Mouse (Mus musculus): ENCODE data around the gene Raver1. TPM values are rescaled to one million over a fixed set of nuclear protein-coding genes. Genes with fewer than 3 reads are reported as not detected.
A peak's percentile ranks its signal among the peaks of the same experiment; 100 is the strongest.

Gene Raver1
- polyA plus RNA-seq, 1 experiment from 2014 or later, result 41.3 TPM

DNA sequence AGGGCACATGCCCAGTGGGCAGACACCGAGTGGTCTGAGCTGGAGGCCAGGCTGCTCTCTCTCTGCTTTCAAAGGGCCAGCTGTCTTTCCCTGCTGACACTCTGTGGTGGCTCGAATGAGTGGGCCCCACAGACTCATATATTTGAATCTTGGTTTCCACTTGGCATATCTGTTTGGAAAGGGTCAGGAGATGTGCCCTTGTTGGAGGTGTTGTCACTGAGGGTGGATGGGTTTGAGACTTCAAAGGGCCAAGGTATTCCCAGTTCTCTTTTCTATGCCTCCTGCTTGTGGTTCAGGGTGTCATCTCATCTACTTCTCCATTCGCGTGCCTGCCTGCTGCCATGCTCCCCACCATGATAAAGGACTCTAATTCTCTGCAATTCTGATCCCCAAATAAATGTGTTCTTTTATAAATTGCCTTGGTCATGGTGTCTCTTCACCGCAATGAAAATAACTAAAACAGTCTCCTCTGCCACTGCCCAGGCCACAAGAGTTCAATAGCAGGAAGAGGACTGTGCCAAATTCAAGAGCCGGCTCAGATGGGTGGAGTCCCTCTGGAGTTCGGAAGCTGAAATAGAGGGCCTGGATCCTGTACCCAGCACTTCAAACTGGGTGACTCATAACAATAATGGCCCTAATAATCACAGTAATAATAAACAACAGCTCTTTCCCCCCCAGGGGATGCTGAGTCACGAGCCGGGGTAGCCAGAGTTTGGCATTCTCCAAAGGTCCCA is 43.0 kb upstream of the Raver1 start:
- Histone ChIP-seq H3K27ac (peak overlapping the region; percentile 19), H3K4me1 (replicated peaks; ENCODE audit: insufficient read depth, low read length) (0 out of 2 replicates have a peak, but pooled peaks cover 3% of the 10 kb centered on the region), H3K9me3 (replicated peaks; ENCODE audit: low read length) (no peaks in the 10 kb centered on the region), H3K4me2 (ENCODE audit: low read length) (no peak overlapping the region), H3K9ac (ENCODE audit: low read depth, low read length) (no peak overlapping the region), H3K27me3 (ENCODE audit: insufficient read depth, low read length) (no peaks in the 10 kb centered on the region), H3K36me3 (ENCODE audit: insufficient read depth, low read length) (peaks cover 11% of the 10 kb centered on the region), H3K4me3 (replicated peaks; ENCODE audit: low read depth, low read length) (no peak overlapping the region)
- no peak for TF ChIP-seq CTCF (IDR thresholded peaks at IDR 0.05; ENCODE audit: low read depth)
- no peak for ATAC-seq (replicated peaks; ENCODE audit: low FRiP score, low read depth)
- peak; percentile 28 for DNase-seq (ENCODE audit: low spot score)
- 54% methylated on average over 9 of the region's 9 CpGs for WGBS

DNA sequence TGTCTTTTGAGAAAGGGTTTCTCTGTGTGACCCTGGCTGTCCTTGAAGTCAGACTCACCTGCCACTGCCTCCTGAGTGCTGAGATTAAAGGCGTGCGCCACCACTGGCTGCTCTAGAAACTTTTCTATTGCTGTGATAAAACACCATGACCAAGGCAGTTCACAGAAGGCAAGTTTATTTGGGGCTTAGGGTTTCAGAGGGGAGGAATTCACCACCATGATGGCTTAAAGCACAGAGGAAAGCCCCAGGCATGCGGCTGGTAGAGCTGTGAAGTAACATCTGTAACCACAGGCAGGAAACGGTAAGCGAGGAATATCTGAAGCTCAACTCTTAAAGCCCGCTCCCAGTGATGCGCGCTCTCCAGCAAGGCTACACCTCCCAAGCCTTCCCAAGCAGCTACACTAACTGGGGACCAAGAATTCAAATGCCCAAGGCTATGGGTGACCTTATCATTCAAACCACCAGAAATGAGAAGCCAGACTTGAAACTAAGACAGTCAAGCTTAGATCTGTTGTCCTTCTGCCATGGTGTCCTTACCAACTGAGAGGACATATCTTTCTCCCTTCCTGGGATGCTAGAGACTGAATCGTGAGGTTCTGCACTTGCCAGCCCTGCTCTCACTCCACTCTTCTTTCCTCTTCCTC is 41.4 kb upstream of the Raver1 start:
- H3K9ac ChIP-seq (ENCODE audit: low read depth, low read length), result no peak overlapping the region
- H3K36me3 ChIP-seq (ENCODE audit: insufficient read depth, low read length), result no peaks in the 10 kb centered on the region
- H3K27ac ChIP-seq, result no peak overlapping the region
- WGBS, result 74% methylated on average over 9 of the region's 9 CpGs
- H3K9me3 ChIP-seq (replicated peaks; ENCODE audit: low read length), result no peaks in the 10 kb centered on the region
- TF ChIP-seq CTCF (IDR thresholded peaks at IDR 0.05; ENCODE audit: low read depth), result no peak; the same call in 1 of the 2 replicates
- H3K27me3 ChIP-seq (ENCODE audit: insufficient read depth, low read length), result no peaks in the 10 kb centered on the region
- H3K4me2 ChIP-seq (ENCODE audit: low read length), result no peak overlapping the region
- H3K4me3 ChIP-seq (replicated peaks; ENCODE audit: low read depth, low read length), result no peak overlapping the region
- no peak for ATAC-seq (replicated peaks; ENCODE audit: low FRiP score, low read depth)
- 0 out of 2 replicates have a peak, but pooled peaks cover 3% of the 10 kb centered on the region for H3K4me1 ChIP-seq (replicated peaks; ENCODE audit: insufficient read depth, low read length)
- DNase-seq (ENCODE audit: low spot score), result no peak

- peak; percentile 50 for TF ChIP-seq CTCF (IDR thresholded peaks at IDR 0.05; ENCODE audit: low read depth)
Observed at GRCm38 (mm10) chr9:21132102-21132775, 40.4 kb upstream of the Raver1 start.

GRCm38 (mm10) chr9:21131059-21131956 is 39.5 kb upstream of the Raver1 start, which contains the start of gene Tyk2:
Gene Tyk2, minus strand, starts transcription at chr9:21131243.
- peak; percentile 95 for ATAC-seq (replicated peaks; ENCODE audit: low FRiP score, low read depth)
- Histone ChIP-seq H3K9ac (ENCODE audit: low read depth, low read length) (peak within 1 kb of the TSS; percentile 57), H3K4me1 (replicated peaks; ENCODE audit: insufficient read depth, low read length) (0 out of 2 replicates have a peak, but pooled peaks cover 3% of the 10 kb centered on the region), H3K4me3 (replicated peaks; ENCODE audit: low read depth, low read length) (peak within 1 kb of the TSS; percentile 61), H3K36me3 (ENCODE audit: insufficient read depth, low read length) (peaks cover 8% of the 10 kb centered on the region; the same call in 1 of the 2 replicates), H3K27me3 (ENCODE audit: insufficient read depth, low read length) (no peaks in the 10 kb centered on the region), H3K4me2 (ENCODE audit: low read length) (peak within 1 kb of the TSS; percentile 68), H3K27ac (peak within 1 kb of the TSS; percentile 70), H3K9me3 (replicated peaks; ENCODE audit: low read length) (no peaks in the 10 kb centered on the region)
- WGBS, result 6% methylated on average over 37 of the region's 37 CpGs
- DNase-seq (ENCODE audit: low spot score), result peak; percentile 99
- TF ChIP-seq CTCF (IDR thresholded peaks at IDR 0.05; ENCODE audit: low read depth), result 0 out of 2 replicates have a peak, but pooled peaks have one; percentile 11

More at GRCm38 (mm10) chr9:21132102-21132775, 40.4 kb upstream of the Raver1 start:
- Histone ChIP-seq H3K27me3 (ENCODE audit: insufficient read depth, low read length) (no peaks in the 10 kb centered on the region), H3K9ac (ENCODE audit: low read depth, low read length) (no peak overlapping the region), H3K4me1 (replicated peaks; ENCODE audit: insufficient read depth, low read length) (0 out of 2 replicates have a peak, but pooled peaks cover 3% of the 10 kb centered on the region), H3K36me3 (ENCODE audit: insufficient read depth, low read length) (no peaks in the 10 kb centered on the region), H3K9me3 (replicated peaks; ENCODE audit: low read length) (no peaks in the 10 kb centered on the region), H3K4me2 (ENCODE audit: low read length) (no peak overlapping the region), H3K4me3 (replicated peaks; ENCODE audit: low read depth, low read length) (no peak overlapping the region), H3K27ac (no peak overlapping the region)
- WGBS, result 77% methylated on average over 12 of the region's 12 CpGs
- no peak for DNase-seq (ENCODE audit: low spot score)
- no peak for ATAC-seq (replicated peaks; ENCODE audit: low FRiP score, low read depth)

- Histone ChIP-seq H3K4me1 (replicated peaks; ENCODE audit: insufficient read depth, low read length) (0 out of 2 replicates have a peak, but pooled peaks cover 3% of the 10 kb centered on the region), H3K9me3 (replicated peaks; ENCODE audit: low read length) (no peaks in the 10 kb centered on the region), H3K27me3 (ENCODE audit: insufficient read depth, low read length) (no peaks in the 10 kb centered on the region), H3K36me3 (ENCODE audit: insufficient read depth, low read length) (peaks cover 28% of the 10 kb centered on the region), H3K27ac (no peak overlapping the region), H3K4me3 (replicated peaks; ENCODE audit: low read depth, low read length) (no peak overlapping the region), H3K9ac (ENCODE audit: low read depth, low read length) (no peak overlapping the region), H3K4me2 (ENCODE audit: low read length) (no peak overlapping the region)
- 72% methylated on average over 2 of the region's 2 CpGs for WGBS
- DNase-seq (ENCODE audit: low spot score), result no peak
- ATAC-seq (replicated peaks; ENCODE audit: low FRiP score, low read depth), result no peak
- no peak for TF ChIP-seq CTCF (IDR thresholded peaks at IDR 0.05; ENCODE audit: low read depth)
Observed at GRCm38 (mm10) chr9:21126259-21126627, 34.4 kb upstream of the Raver1 start.

Data from kidney, postnatal 0 days (tissue).